Mouse (Mus musculus) thymus, adult 2 months (tissue): ENCODE data around the gene Polr3e.

Experiments used
- CTCF ChIP-seq: fragments of 200-500 bp; IDR thresholded peaks from 2 replicates; pipeline ENCODE4 v1.5.1; 2012; ENCODE audit warnings: mild to moderate bottlenecking, control low read depth, low read length, moderate library complexity, borderline replicate concordance; ENCODE audit not compliant: control insufficient read depth, poor library complexity, insufficient read depth; ENCODE audit errors: extremely low read depth
- POLR2A ChIP-seq: fragments of 200-500 bp; IDR thresholded peaks from 2 replicates; pipeline ENCODE4 v1.6.1; 2012; ENCODE audit warnings: mild to moderate bottlenecking, low read length, control low read depth, moderate library complexity; ENCODE audit not compliant: control insufficient read depth, poor library complexity, insufficient read depth; ENCODE audit errors: extremely low read depth

DNA sequence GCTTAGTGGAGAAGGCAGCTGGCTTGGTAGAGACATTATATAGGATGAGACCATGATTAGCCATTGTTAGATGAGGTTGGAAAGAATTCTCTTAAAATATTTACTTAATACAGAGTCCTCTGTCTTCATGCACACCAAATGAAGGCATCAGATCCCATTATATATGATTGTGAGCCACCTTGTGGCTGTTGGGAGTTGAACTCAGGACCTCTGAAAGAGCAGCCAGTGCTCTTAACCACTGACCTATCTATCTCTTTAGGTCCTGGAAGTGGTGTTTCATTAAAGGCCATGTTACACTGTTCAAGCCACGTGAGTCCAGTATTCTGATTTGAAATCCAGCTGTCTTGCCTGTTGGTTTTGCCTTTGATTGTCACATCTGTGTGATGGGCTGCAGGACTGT lies 4.2 kb upstream of the Polr3e start:
- TF ChIP-seq CTCF = no peak
- no peak for TF ChIP-seq POLR2A
